Mouse (Mus musculus): Measurements from ENCODE around the gene Cldn14.

- TF ChIP-seq CTCF (IDR thresholded peaks at IDR 0.05; ENCODE audit: extremely low read depth, insufficient read depth, low read length) (no peak), POLR2A (IDR thresholded peaks at IDR 0.05; ENCODE audit: extremely low read depth, insufficient read depth, low read length) (no peak)
Measured at GRCm38 (mm10) chr16:94050368-94050767, 41.7 kb upstream of the Cldn14 start.

Data from cortical plate, adult 2 months (tissue).